Mouse (Mus musculus): Measurements from ENCODE around the gene Jund.

Gene Jund

GRCm38 (mm10) chr8:70698310-70699109 lies at the start of gene Jund:
TSS of gene Jund (plus strand) at chr8:70698949.
- peak; percentile 99 for DNase-seq

GRCm38 (mm10) chr8:70649324-70649723 lies 49.4 kb upstream of the Jund start:
- no peak for DNase-seq

DNA sequence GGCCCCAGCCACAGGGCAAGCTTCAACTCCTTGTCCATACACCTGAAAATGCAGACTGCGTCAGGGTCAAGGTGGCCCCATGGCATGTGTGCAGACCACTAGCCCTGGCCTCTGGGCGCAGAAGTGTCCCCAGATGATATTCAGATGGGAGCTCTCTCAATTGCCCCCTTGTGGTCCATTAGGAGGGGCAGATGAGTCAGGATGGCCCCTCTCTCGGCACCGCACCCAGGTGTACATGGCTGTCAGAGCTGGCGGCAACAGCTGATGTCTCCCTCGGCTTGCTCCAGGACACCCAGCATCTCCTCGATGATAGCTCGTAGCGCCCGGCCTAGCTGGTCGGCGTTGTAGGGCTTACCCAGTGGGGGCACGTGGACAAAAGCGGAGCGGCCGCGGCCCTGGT lies 48.4 kb upstream of the Jund start:
- DNase-seq: no peak

DNA sequence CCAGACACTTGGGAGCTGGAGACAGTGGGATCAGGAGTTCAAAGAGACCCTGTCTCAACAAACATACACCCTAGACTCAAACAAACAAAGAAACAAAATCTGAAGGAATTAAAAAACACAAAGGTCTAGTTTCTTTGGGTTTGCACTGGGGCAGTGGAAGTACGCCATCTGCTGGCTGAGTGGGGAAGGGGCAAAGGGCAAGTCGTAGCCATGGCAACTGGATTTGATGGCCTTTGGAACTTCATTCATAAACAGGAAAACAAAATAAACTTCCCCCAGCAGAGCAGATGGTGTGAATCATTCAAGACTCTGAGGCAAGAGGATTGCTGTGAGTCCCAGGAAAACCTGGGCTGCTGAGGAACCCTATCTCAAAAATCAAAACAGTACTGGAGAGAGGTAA lies 45.5 kb upstream of the Jund start:
- DNase-seq: no peak

GRCm38 (mm10) chr8:70654121-70654520 lies 44.6 kb upstream of the Jund start:
- no peak for DNase-seq

GRCm38 (mm10) chr8:70655469-70655868 lies 43.3 kb upstream of the Jund start:
- no peak for DNase-seq

DNA sequence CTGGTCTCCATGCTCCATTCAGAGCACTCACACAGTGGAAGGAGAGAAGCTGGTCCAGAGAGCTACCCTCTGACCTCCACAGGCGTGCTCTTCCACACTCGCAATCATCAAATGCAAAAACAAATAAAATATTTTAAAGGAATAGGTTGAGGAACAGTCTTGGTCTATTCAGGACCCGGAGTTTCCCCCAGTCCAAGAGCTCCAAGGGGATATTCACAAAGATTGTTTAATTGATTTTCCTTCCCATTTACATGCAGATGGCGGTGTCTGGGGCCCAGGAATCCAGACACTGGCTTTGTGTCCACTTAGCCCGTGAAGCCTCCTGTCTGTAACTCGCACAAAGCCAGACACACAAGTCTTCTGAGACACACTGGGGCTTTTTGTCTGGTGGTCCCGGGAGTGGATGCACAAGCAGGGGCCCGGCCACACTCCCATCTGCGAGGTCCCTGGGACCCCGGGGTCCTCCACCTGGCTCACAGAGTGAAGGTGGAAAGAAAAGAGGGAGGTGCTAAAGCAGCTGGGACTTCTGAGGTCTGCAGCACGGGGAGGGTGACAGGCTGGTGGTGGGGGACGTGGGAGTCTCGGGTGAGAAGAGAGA lies 42.5 kb upstream of the Jund start:
- no peak for DNase-seq

GRCm38 (mm10) chr8:70657214-70657613 lies 41.5 kb upstream of the Jund start:
- no peak for DNase-seq

DNA sequence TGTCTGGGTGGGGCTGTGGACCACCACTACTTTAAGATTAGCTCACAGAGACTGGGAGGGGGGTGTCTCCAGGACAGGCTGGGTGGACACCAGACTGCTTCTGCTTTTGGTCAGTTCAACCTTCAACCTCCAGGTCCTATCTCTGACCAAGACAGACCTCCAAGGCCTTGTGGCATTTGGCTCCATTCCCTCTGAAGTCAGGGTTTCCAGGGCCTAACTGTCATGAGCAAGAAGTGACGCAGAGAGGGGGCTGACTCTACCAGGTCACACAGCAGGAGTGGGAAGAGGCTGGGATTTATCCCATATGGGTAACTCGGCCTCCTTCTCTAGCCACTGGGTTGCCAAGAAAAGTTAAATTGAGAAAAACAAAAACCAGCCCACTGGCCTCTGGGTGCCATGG lies 41.0 kb upstream of the Jund start:
- no peak for DNase-seq

DNA sequence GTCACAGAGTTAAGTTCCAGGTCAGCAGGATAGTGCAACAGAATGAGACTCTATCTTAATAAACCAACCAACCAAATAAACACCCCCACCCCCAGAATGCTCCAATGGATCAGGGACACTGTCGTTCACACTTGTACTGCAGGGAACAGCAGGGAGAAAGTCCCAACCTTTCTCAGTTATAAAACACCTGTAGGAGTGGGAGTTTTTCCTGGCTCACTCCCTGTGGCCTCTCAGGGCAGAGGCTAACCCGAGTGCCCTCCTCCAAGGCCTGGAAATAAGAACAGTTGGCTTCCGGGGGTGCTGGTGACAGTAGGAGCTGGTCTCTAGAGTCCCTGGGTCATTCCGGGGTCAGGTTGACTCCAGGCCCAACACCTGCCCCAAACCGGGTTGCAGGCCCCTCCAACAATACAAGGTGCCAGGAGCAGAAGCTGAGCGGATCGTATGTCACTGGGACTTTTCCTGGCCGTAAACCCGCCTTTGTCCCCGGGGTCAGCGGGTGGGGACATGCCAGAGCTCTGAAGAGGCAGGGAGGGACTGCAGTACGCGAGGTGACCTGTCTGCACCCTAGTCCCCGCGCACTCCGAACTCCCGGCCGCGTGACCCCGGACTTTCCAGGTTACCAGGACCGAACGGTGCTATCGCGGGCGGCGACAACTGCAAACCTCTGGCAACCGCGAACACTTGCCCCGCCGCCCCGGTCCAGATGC lies 39.7 kb upstream of the Jund start:
- DNase-seq: peak; percentile 31

GRCm38 (mm10) chr8:70659604-70660272 lies 39.0 kb upstream of the Jund start:
- DNase-seq: peak; percentile 56

GRCm38 (mm10) chr8:70660273-70660725 lies 38.5 kb upstream of the Jund start, which contains the start of gene Pgpep1:
TSS of gene Pgpep1 (minus strand) at chr8:70660388.
- DNase-seq: no peak

DNA sequence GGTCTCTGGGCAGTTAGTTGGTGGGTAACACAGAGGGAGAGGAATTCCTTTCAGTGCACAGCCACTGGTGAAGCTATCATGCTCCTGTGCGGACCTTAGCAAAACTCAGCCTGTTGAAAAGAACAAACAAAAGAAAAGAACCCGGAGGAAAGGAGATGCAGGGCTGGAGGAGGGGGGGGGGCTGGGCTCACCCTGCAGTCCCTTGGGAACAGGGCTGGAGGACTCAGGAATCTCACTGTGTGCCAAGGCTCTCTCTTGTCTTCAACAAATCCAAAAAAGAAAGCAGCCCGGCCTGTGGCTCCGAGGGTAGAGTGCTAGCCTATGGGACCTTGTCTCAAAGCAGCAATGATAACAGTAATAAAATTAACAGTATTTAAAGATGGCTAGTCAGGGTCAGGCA lies 35.1 kb upstream of the Jund start:
- DNase-seq: no peak

DNA sequence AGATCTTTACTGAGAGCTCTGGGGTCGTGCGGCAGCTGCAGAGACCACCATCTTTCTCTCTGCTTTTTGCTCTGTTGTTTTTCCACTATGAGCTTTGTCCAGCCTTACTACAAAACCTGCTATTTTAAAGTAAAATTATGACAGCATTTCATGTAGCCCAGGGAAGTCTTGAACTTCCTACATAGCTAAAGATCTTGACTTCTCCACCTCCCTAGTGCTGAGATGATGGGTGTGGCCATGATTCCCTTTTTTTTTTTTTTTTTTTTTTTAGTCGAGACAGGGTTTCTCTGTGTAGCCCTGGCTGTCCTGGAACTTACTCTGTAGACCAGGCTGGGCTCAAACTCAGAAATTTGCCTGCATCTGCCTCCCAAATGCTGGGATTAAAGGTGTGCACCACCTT lies 34.1 kb upstream of the Jund start:
- no peak for DNase-seq

GRCm38 (mm10) chr8:70665599-70665998 lies 33.1 kb upstream of the Jund start:
- DNase-seq: no peak

GRCm38 (mm10) chr8:70667071-70667470 lies 31.7 kb upstream of the Jund start:
- DNase-seq: no peak

DNA sequence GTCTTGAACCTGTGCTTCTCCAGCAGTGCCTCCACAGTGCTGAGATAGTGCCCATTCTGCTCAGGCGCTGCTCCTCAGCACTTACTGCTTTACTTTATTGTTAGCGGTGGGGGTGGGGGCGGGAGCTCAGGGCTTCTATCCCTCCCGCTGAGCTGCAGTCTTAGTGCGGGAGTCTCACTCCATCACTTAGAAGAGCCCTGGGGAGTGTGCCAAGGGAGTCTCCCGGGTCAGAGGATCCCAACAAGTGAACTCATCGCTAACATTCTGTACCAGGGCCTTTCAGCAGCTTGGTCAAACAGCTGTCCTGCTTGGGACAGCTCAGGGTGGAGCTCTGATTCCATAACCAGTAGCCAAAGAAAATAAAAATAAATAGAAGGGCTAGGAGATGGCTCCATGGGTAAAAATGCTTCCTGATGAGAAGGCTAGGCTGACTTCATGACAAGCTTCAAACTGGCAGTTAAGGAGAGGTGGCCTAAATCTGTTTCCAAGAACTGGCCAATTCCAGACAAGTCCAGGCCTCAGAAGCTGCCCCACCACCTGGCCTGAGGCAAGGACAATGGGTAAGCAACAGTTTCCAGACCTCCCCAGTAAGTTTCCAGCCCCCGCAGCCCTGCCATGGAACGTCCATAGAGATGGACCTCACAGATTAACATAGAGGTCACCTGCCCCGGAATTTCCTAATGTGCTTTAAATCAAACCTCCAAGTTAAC lies 27.0 kb upstream of the Jund start:
- no peak for DNase-seq

GRCm38 (mm10) chr8:70672325-70673078 lies 26.2 kb upstream of the Jund start:
- no peak for DNase-seq

- DNase-seq: peak; percentile 99
These were observed 25.5 kb upstream of the Jund start, which contains the start of gene Lsm4 for GRCm38 (mm10) chr8:70673079-70673856. TSS of gene Lsm4 (plus strand) at chr8:70673248.

DNA sequence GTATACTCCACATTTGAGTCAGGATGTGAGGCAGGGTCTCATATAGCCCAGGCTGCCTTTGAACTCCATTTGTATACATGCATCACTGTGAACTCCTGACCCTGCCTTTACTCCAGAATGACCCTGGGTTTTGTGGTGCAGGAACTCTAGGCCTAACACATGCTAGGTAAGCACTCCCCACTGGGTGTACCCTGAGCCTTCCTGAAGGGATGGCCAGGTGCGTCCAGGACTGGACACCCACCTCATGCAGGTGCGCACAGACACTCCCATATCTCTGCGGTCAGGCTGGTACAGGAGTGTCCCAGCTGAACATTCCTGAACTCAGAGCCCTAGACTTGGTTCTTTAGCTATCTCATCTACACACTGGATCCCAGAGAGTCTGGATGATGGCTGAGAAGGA lies 24.6 kb upstream of the Jund start:
- no peak for DNase-seq

- DNase-seq: no peak
These were observed 24.0 kb upstream of the Jund start for GRCm38 (mm10) chr8:70674716-70675115.

Data from cerebellum, adult 8-10 months (tissue).